Mouse (Mus musculus) myocyte (in vitro differentiated cells): ENCODE measurements around the gene Ccdc33. TPM values are rescaled to one million over a fixed set of nuclear protein-coding genes. Genes with fewer than 3 reads are reported as not detected.
A peak's percentile ranks its signal among the peaks of the same experiment; 100 is the strongest.

Experiments
- H3K27me3 ChIP-seq: one replicate; pipeline ENCODE4 v1.6.1; 2011; ENCODE audit not compliant: control insufficient read depth, insufficient read depth, insufficient read length
- H3K36me3 ChIP-seq: one replicate; pipeline ENCODE4 v1.6.1; 2011; ENCODE audit not compliant: control insufficient read depth, insufficient read depth
- H3K4me2 ChIP-seq: one replicate; pipeline ENCODE4 v1.6.1; 2011; ENCODE audit warnings: low read depth, control low read depth
- H3K4me3 ChIP-seq: one replicate; pipeline ENCODE4 v1.5.1; 2011; ENCODE audit warnings: mild to moderate bottlenecking, control low read depth, moderate library complexity
- H3K79me2 ChIP-seq: one replicate; pipeline ENCODE4 v1.6.1; 2011; ENCODE audit not compliant: control insufficient read depth, insufficient read depth
- H3ac ChIP-seq: one replicate; pipeline ENCODE4 v1.6.1; 2011; ENCODE audit not compliant: control insufficient read depth, insufficient read length
- CEBPB ChIP-seq: IDR thresholded peaks from 2 replicates; pipeline ENCODE4 v1.6.1; 2011; ENCODE audit warnings: mild to moderate bottlenecking, moderate library complexity; ENCODE audit not compliant: poor library complexity, insufficient read depth, severe bottlenecking
- E2F4 ChIP-seq: IDR thresholded peaks from one replicate; pipeline ENCODE4 v1.6.1; 2011; ENCODE audit warnings: mild to moderate bottlenecking, control low read depth, moderate library complexity; ENCODE audit not compliant: insufficient read depth
- MAX ChIP-seq: IDR thresholded peaks from one replicate; pipeline ENCODE4 v1.6.1; 2011; ENCODE audit warnings: low read depth, mild to moderate bottlenecking, control low read depth
- MYOD1 ChIP-seq, 3 experiments: IDR thresholded peaks; one replicate each; pipeline ENCODE4 v1.6.1; 2011; ENCODE audit warnings: control low read depth in 2 of 3, low read depth in 2 of 3, mild to moderate bottlenecking in 2 of 3, moderate library complexity in 1 of 3; ENCODE audit not compliant: insufficient read length in 2 of 3, control insufficient read depth in 1 of 3
- MYOG ChIP-seq, 3 experiments: IDR thresholded peaks; one replicate each; pipeline ENCODE4 v1.6.1; 2011; ENCODE audit warnings: control low read depth in 2 of 3, low read depth in 2 of 3, mild to moderate bottlenecking in 2 of 3; ENCODE audit not compliant: insufficient read length in 2 of 3, control insufficient read depth in 1 of 3, insufficient read depth in 1 of 3
- POLR2A ChIP-seq: IDR thresholded peaks from one replicate; pipeline ENCODE4 v1.6.1; 2011; ENCODE audit warnings: low read depth, mild to moderate bottlenecking, control low read depth, moderate library complexity; ENCODE audit not compliant: insufficient read length
- POLR2AphosphoS2 ChIP-seq: IDR thresholded peaks from one replicate; pipeline ENCODE4 v1.6.1; 2011; ENCODE audit warnings: low read depth, control low read depth; ENCODE audit not compliant: insufficient read length
- REST ChIP-seq: IDR thresholded peaks from one replicate; pipeline ENCODE4 v1.6.1; 2011; ENCODE audit warnings: mild to moderate bottlenecking, control low read depth, moderate library complexity; ENCODE audit not compliant: insufficient read depth, insufficient read length
- SRF ChIP-seq: IDR thresholded peaks from one replicate; pipeline ENCODE4 v1.6.1; 2011; ENCODE audit warnings: low read depth; ENCODE audit not compliant: control insufficient read depth, insufficient read length
- TCF12 ChIP-seq: IDR thresholded peaks from one replicate; pipeline ENCODE4 v1.6.1; 2011; ENCODE audit warnings: mild to moderate bottlenecking, control low read depth; ENCODE audit not compliant: poor library complexity, insufficient read depth, severe bottlenecking
- TCF3 ChIP-seq: IDR thresholded peaks from one replicate; pipeline ENCODE4 v1.6.1; 2011; ENCODE audit warnings: low read depth, control low read depth; ENCODE audit not compliant: insufficient read length
- USF1 ChIP-seq: IDR thresholded peaks from one replicate; pipeline ENCODE4 v1.6.1; 2011; ENCODE audit warnings: low read depth, mild to moderate bottlenecking, control low read depth, moderate library complexity
- polyA plus RNA-seq: library from polyadenylated mRNA; unstranded; fragments of >200 nt; fragmentation: generic; extraction: Trizol; gene quantifications from one replicate; pipeline ENCODE4 v1.2.1, GENCODE M21; 2012; ENCODE audit warnings: missing spikeins

Gene Ccdc33
- polyA plus RNA-seq, 1 experiment: not detected

DNA sequence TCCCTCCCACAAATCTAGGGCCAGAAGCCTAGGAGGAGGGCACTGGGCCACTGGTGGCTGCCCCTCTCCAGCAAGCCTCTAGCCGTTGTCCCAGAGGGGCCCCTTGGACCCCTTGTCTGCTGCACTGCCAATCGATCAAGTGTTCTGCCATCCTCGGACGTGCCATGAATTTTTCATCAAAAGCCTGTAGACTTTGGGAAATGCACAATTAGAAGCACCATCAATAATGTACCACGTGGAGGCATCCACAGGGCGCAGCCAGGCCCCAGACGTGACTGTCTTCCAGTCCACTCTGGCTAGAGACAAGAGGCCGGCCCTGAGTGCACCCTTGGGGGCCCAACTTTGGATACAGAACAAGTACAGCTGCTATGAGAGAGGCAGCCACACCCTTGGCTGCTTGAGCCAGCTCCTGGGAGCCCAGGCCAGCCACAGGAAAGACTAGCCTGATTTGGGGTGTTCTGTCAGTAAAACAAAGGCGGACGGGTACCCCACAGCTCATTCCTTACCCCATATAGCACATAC lies 75.1 kb downstream of the Ccdc33 start:
- no peaks in the 10 kb centered on the region for H3K36me3 ChIP-seq
- H3K27me3 ChIP-seq: no peaks in the 10 kb centered on the region
- TF ChIP-seq TCF12: no peak
- TF ChIP-seq MYOD1 (IDR thresholded peaks at IDR 0.05; ENCODE audit: control insufficient read depth in 1 of 3, insufficient read length in 2 of 3, low read depth in 2 of 3): peak in 1 of 3 experiments; percentile 6
- TF ChIP-seq USF1: peak; percentile 15
- no peak overlapping the region for H3K4me2 ChIP-seq
- H3ac ChIP-seq: no peak overlapping the region
- no peaks in the 10 kb centered on the region for H3K79me2 ChIP-seq
- H3K4me3 ChIP-seq: no peak overlapping the region

DNA sequence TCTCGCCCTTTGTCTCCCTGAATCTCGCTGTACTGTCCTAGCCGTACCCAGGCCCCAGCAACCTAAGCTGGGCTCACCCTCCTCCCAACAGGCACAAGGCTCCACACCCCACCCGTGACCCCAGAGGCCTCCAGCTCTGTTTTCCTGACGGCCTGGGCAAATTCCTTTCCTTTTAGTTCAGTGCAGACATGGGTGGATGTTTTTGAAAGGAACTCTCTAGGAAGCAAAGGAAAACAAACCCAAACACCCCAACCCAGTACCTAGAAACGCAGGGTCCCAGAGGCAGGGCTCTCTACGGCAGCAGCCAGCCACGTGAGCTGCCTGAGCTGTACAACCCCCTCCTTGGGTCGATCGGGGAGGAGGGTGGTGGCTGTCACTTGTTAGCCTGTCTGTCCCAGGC lies 76.2 kb downstream of the Ccdc33 start:
- H3ac ChIP-seq: no peak overlapping the region

DNA sequence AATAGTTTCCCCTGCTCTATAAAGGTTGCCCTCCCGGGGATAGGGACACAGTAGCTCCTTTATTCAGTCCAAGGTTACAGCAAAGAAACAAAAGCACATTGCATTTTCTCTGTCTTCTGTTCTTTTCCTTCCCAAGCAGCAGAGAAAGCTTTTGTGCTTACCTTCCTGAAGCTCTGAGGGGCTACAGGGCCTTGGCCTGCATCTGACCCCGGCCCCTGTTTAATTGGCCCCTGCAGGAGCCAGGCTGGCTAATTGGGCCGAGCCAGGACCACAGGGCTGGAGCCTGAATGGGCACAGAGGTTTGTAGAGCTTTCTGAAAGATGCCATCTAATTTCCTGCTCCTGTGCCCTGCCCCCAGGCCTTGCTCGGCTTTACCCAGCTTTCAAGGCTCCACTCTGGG lies 77.6 kb downstream of the Ccdc33 start:
- no peak overlapping the region for H3K4me3 ChIP-seq
- H3K36me3 ChIP-seq: no peaks in the 10 kb centered on the region
- H3K27me3 ChIP-seq: no peaks in the 10 kb centered on the region
- no peak overlapping the region for H3ac ChIP-seq
- H3K79me2 ChIP-seq: no peaks in the 10 kb centered on the region
- no peak overlapping the region for H3K4me2 ChIP-seq
- no peak for TF ChIP-seq USF1
- TF ChIP-seq CEBPB: no peak
- no peak for TF ChIP-seq E2F4
- no peak for TF ChIP-seq POLR2AphosphoS2
- TF ChIP-seq TCF3: no peak
- no peak for TF ChIP-seq MYOG (IDR thresholded peaks at IDR 0.05; ENCODE audit: control insufficient read depth in 1 of 3, insufficient read depth in 1 of 3, insufficient read length in 2 of 3, low read depth in 2 of 3)

More for the DNA sequence above, 76.2 kb downstream of the Ccdc33 start:
- no peak for TF ChIP-seq CEBPB
- TF ChIP-seq MYOG (IDR thresholded peaks at IDR 0.05; ENCODE audit: control insufficient read depth in 1 of 3, insufficient read depth in 1 of 3, insufficient read length in 2 of 3, low read depth in 2 of 3): no peak
- TF ChIP-seq USF1: no peak
- no peak for TF ChIP-seq SRF
- no peak for TF ChIP-seq MYOD1 (IDR thresholded peaks at IDR 0.05; ENCODE audit: control insufficient read depth in 1 of 3, insufficient read length in 2 of 3, low read depth in 2 of 3)
- TF ChIP-seq MAX: no peak
- no peak for TF ChIP-seq TCF3
- no peak for TF ChIP-seq POLR2AphosphoS2
- TF ChIP-seq POLR2A: no peak
- TF ChIP-seq TCF12: no peak
- TF ChIP-seq REST: no peak
- Histone ChIP-seq H3K79me2 (no peaks in the 10 kb centered on the region), H3K36me3 (no peaks in the 10 kb centered on the region), H3K4me3 (no peak overlapping the region), H3K27me3 (no peaks in the 10 kb centered on the region), H3K4me2 (no peak overlapping the region)

DNA sequence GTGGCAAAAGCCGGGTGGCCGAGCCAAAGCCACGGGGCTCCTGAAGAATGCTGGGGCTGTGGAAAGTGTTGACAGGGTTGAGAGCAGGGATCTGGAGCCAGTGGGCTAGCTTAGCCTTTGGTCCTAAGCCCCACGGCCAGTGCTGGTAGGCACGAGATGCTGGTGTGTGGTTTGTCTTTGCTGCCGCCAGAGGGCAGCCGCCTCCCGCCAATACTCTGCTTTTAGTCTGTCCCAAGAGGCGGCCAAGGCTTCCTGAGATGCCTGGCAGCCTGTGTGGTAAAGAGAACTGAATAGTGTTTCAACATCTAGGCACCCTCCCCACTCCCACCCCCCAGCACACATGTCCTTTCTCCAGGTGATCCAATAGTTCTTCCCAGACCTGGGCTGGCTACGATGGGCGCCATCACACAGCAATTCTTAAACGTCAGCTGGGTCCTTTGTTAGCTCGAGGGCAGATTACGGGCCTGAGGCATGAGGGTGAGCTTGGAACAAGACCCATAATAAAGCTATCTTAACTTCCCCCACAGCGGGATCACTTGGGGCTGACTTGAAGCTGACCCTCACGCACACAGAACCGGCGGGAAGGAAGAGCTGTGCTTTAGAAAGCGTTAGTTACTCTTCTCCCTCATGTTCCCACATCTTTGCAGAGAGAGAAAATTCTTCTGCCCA lies 80.0 kb downstream of the Ccdc33 start:
- no peaks in the 10 kb centered on the region for H3K36me3 ChIP-seq

DNA sequence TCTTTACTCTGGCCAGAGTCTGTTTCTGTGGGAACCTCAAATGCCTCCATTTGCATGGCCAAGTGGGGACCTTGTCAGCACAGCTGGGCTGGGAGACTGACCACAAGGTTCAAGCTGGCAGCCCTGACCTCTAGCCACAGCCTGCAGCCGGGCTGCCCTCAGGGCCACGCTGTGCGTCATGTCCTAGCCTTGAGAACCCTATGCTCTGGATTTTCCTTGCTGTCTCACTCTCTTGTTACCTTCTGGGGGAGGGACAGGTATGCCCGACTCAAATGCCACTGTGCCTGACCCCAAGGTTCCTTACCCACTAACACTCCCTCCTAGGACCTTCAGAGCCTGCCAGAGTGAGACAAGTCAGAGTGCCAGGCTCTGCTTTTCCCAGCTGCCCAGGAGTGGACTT lies 81.7 kb downstream of the Ccdc33 start:
- H3K4me3 ChIP-seq: no peak overlapping the region
- H3K27me3 ChIP-seq: peaks cover 17% of the 10 kb centered on the region
- no peak for TF ChIP-seq USF1
- TF ChIP-seq CEBPB: no peak
- TF ChIP-seq SRF: no peak
- no peak for TF ChIP-seq REST
- no peak for TF ChIP-seq MYOD1 (IDR thresholded peaks at IDR 0.05; ENCODE audit: control insufficient read depth in 1 of 3, insufficient read length in 2 of 3, low read depth in 2 of 3)
- no peak for TF ChIP-seq MAX
- no peak for TF ChIP-seq E2F4
- no peak for TF ChIP-seq TCF12
- TF ChIP-seq TCF3: no peak
- TF ChIP-seq MYOG (IDR thresholded peaks at IDR 0.05; ENCODE audit: control insufficient read depth in 1 of 3, insufficient read depth in 1 of 3, insufficient read length in 2 of 3, low read depth in 2 of 3): no peak
- no peak for TF ChIP-seq POLR2A
- TF ChIP-seq POLR2AphosphoS2: no peak

More for the DNA sequence above, 80.0 kb downstream of the Ccdc33 start:
- Histone ChIP-seq H3K79me2 (no peaks in the 10 kb centered on the region), H3K27me3 (peaks cover 5% of the 10 kb centered on the region), H3K4me3 (no peak overlapping the region), H3K4me2 (no peak overlapping the region), H3ac (no peak overlapping the region)
- TF ChIP-seq SRF: no peak
- TF ChIP-seq MYOD1 (IDR thresholded peaks at IDR 0.05; ENCODE audit: control insufficient read depth in 1 of 3, insufficient read length in 2 of 3, low read depth in 2 of 3): no peak

More for the DNA sequence above, 81.7 kb downstream of the Ccdc33 start:
- no peaks in the 10 kb centered on the region for H3K79me2 ChIP-seq
- no peaks in the 10 kb centered on the region for H3K36me3 ChIP-seq
- no peak overlapping the region for H3K4me2 ChIP-seq
- no peak overlapping the region for H3ac ChIP-seq
